Mouse (Mus musculus) duodenum, adult 2 months (tissue): Measurements from ENCODE around the gene Lrrc3c. TPM values are rescaled to one million over a fixed set of nuclear protein-coding genes. Genes with fewer than 3 reads are reported as not detected.

Experiments
- polyA plus RNA-seq: library from polyadenylated mRNA; depleted of rRNA; stranded (reverse); fragments of >200 nt; gene quantifications from 2 replicates; pipeline ENCODE4 v1.2.3, GENCODE M21; 2012; ENCODE audit warnings: low replicate concordance; rRNA removed

Lrrc3c gene
- not detected in 2 replicates for polyA plus RNA-seq

DNA sequence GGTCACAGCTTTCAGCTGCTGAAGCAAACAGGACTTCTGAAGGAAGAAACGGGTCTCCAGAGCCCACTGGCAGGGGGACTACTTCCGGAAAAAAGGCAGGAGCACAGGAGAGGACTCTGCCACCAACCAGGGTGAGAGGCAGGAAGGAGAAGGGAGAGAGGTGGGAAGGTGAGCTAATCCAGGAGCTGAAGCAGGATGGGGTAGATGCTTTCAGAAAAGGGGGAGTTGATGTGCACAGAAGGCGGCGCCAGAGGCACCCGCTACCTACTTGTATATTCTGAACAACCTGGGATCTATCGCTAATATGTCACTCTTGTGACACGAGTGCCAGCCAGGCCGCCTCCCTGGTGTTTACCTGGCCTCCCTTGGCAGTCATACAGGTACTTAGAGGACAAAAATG is at the start of gene Lrrc3c:
Gene Lrrc3c, plus strand, starts transcription at position 301 of the 400 bp plus-strand sequence.

DNA sequence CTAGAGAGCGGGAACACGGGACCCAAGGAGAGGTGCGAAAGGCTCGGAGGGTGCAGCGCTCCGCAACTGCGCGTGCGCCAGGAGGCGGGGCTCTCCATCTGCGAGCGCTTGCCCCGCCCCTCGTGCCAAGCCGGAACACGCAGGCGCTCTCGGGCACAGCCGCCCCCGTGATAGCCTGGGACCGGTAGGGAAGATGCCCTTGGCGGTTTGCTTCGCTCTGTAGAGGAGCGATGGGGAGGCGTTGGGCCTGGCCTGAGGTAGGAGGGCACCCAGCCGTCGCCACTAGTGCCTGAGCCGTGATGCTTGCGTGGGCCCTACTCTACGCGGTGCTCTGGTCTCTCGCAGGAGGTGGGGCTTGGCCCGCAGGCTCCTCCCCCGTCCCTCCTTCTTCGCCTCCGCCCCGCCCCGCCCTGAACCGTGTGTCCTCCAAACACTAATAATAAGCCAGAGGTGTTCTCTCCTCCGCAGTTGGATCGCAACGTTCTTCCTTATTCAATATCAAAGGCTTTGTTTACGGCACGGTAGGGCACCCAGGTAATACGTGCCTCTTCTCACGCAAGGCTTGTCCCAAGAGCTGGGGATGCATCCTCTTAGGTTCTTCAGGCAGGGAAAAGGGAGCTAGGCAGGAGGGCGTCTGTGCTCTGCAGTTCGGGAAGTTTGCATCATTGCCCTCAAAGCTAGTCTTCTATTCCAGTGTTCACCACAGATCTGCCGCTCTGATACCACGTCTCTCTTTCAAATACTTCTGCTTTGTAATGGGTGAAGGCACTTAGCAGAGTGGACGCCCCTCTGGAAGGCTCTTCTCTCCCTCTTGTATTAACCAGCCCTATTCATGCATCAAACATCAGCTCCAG is 46.9 kb upstream of the Lrrc3c start, which contains the start of gene Zpbp2:
Gene Zpbp2, plus strand, starts transcription at position 123 of the 854 bp plus-strand sequence.

DNA sequence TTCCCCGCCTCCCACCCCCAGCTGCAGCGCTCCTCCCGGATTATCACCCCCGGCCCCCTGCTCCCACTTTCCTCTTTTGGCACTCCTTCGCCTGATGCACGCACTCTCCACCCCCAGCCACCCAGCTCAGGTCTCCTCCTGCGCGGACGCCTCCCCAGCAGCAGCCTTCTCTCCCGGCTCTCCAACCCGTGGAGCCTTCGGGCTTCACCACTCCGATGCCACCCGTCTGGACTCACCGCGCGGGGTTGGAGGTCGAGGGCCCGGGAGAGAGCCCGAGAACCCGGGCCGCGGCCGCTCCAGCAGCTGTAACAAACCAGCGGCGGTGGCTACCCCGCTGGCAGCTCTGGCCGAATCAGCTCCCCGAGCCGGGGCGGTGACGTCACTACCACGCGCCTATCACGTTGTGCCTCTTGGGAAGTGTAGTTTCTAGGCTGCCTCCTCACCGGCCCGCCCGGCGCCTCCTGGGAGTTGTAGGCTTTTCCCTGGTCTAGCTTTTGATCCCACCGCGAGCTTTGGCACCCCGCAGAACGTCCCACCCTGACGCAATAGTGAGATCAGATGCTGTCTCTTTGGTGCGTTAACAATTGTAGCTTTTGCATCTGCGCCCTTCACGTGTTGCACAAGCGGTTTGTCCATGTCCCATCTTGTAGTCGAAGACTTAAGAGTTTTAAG is 11.1 kb upstream of the Lrrc3c start, which contains the start of gene Ormdl3:
Gene Ormdl3, minus strand, starts transcription at position 477 of the 672 bp plus-strand sequence.

DNA sequence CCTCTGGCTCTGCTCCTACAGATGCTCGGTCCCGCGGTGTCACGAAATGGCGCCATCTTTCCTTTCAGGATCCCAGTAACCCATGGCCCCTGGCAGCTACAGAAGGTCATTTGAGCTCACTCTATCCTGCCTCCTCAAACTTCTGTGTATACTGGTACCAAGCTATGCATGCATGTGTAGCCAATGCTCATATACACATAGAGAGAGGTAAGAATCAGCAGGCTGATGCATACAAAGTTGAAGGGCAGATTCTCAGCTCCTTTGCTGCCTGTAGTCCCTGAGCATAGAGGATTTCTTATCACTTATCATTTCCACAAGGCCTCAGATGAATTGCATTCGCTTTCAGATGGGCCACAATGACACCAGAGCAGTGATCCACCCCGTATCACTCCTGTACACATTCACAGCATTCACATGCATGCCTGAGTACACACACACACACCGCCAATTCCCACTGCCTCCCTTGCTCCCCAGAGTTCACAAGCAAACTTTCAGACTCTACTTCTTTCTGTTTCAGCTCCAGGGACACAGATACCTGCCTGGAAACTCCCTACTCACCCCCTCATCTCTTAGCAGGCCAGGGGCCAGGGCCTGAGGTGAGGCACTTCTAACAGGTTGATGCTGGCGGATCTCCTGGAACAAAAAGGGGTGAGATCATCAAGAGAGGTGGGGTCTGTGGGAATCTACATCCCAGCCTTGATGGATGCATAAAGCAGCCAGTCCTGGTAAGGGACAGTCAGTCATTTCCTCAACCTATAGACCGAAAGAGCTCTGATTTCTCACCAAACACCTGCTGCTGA is 27.7 kb downstream of the Lrrc3c start, which contains the start of the genes Gm12355 and Gsdma3:
Gene Gm12355, minus strand, starts transcription at position 51 of the 800 bp plus-strand sequence.
Gene Gsdma3, plus strand, starts transcription at position 750 of the 800 bp plus-strand sequence.

DNA sequence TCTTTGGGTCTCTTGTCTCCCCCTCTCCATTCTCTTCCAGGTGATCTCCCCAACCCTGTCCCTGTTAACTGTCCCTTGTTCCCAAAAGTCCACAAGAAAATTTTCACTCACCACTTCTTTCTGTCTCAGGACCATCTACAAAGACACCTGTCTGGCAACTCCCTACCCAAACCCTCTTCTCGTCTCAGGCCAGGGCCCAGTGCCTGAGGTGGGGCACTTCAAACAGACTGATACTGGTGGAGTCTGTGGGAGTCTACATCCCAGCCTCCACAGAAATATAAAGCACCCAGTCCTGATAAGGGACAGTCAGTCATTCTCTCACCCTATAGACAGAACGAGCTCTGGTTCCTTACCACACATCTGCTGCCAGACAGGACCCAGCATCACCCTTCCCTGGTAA is 48.4 kb downstream of the Lrrc3c start, which contains the start of gene Gsdma2:
Gene Gsdma2, plus strand, starts transcription at position 301 of the 400 bp plus-strand sequence.

Other genes starting within 250 kb of the Lrrc3c start
- 281 and 423 TPM in 2 replicates for gene Ppp1r1b, start 249.9 kb upstream of the Lrrc3c start, polyA plus RNA-seq
- gene Stard3, start 239.9 kb upstream of the Lrrc3c start, polyA plus RNA-seq = 79.1 and 84.7 TPM in 2 replicates
- 1.00 and 1.1 TPM in 2 replicates for gene Tcap, start 214.5 kb upstream of the Lrrc3c start, polyA plus RNA-seq
- 0.09 and 0.42 TPM in 2 replicates for gene Pnmt, start 211.8 kb upstream of the Lrrc3c start, polyA plus RNA-seq
- gene Pgap3, start 197.8 kb upstream of the Lrrc3c start, polyA plus RNA-seq = 46.9 and 54.7 TPM in 2 replicates
- 55.2 and 91.0 TPM in 2 replicates for gene Erbb2, start 185.8 kb upstream of the Lrrc3c start, polyA plus RNA-seq
- gene Mien1, start 159.3 kb upstream of the Lrrc3c start, polyA plus RNA-seq = 31.2 and 41.0 TPM in 2 replicates
- gene Grb7, start 151.9 kb upstream of the Lrrc3c start, polyA plus RNA-seq = 94.7 and 98.7 TPM in 2 replicates
- gene Ikzf3, start 52.3 kb upstream of the Lrrc3c start, polyA plus RNA-seq = 1.4 and 3.0 TPM in 2 replicates
- 0.18 TPM in 1 of 2 replicates, not detected in the other for gene Zpbp2, start 47.2 kb upstream of the Lrrc3c start, polyA plus RNA-seq
- 58.2 and 142 TPM in 2 replicates for gene Ormdl3, start 10.9 kb upstream of the Lrrc3c start, polyA plus RNA-seq
- gene Gm12355, start 27.4 kb downstream of the Lrrc3c start, polyA plus RNA-seq = not detected in 2 replicates
- not detected in 2 replicates for gene Gsdma3, start 28.1 kb downstream of the Lrrc3c start, polyA plus RNA-seq
- gene Gsdma2, start 48.5 kb downstream of the Lrrc3c start, polyA plus RNA-seq = 0.38 and 44.1 TPM in 2 replicates
- gene Gsdma, start 66.1 kb downstream of the Lrrc3c start, polyA plus RNA-seq = 0.23 and 0.46 TPM in 2 replicates
- 152 and 167 TPM in 2 replicates for gene Psmd3, start 84.3 kb downstream of the Lrrc3c start, polyA plus RNA-seq
- 0.13 TPM in 1 of 2 replicates, not detected in the other for gene Csf3, start 103.0 kb downstream of the Lrrc3c start, polyA plus RNA-seq
- 51.4 and 68.3 TPM in 2 replicates for gene Med24, start 131.1 kb downstream of the Lrrc3c start, polyA plus RNA-seq
- gene Thra, start 142.3 kb downstream of the Lrrc3c start, polyA plus RNA-seq = 78.1 and 149 TPM in 2 replicates
- gene Nr1d1, start 177.0 kb downstream of the Lrrc3c start, polyA plus RNA-seq = 91.9 and 211 TPM in 2 replicates
- 24.9 and 48.0 TPM in 2 replicates for gene Msl1, start 197.2 kb downstream of the Lrrc3c start, polyA plus RNA-seq
- 18.0 and 20.3 TPM in 2 replicates for gene Casc3, start 206.6 kb downstream of the Lrrc3c start, polyA plus RNA-seq
- gene Rapgefl1, start 238.5 kb downstream of the Lrrc3c start, polyA plus RNA-seq = 25.4 and 30.7 TPM in 2 replicates